Mouse (Mus musculus): ENCODE results near the gene Taok3. TPM values are rescaled to one million over a fixed set of nuclear protein-coding genes. Genes with fewer than 3 reads are reported as not detected.

Taok3 gene
- total and polyA plus RNA-seq, 3 experiments: 3.1 to 7.8 (median 6.2) TPM

DNA sequence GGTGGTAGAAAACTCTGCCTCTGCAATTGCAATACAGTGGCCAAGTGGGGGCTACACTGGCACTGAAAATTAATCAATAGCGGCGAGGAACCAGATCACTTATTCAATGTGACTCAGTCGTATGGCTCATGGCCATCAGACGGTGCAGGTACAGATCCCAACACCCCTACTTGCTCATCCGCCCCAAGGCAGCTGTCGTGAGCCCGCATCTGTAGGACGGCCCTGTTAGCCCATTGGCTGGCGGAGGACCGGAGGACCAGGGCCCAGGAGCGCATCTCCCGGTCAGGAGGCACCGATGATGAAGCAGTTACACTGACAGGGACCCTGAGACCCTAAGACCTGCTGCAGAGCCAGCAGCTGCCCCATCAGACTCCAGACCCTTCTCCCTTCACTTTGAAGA lies 11.2 kb upstream of the Taok3 start:
- 95% methylated on average over 13 of the region's 13 CpGs for WGBS
- H3K79me2 ChIP-seq (replicated peaks; ENCODE audit: control insufficient read depth, insufficient read depth, low read length): 0 out of 2 replicates have a peak, but pooled peaks cover 1% of the 10 kb centered on the region
- H3K4me3 ChIP-seq: no peak overlapping the region
- intact Hi-C loops (cut with DNase I): no loop called here
- H3K27ac ChIP-seq: no peak overlapping the region
- no peak overlapping the region for H3K9ac ChIP-seq (ENCODE audit: low read depth, low read length)
- no peaks in the 10 kb centered on the region for H3K27me3 ChIP-seq (ENCODE audit: control insufficient read depth, insufficient read depth, low read length)
- TF ChIP-seq POLR2A (IDR thresholded peaks at IDR 0.05; ENCODE audit: insufficient read depth, low read depth, low read length) (no peak), EP300 (IDR thresholded peaks at IDR 0.05; ENCODE audit: insufficient read depth, low read depth, low read length) (no peak), CTCF (IDR thresholded peaks at IDR 0.05) (no peak)
- H3K36me3 ChIP-seq (ENCODE audit: control insufficient read depth, insufficient read depth, low read length): no peaks in the 10 kb centered on the region
- H3K4me1 ChIP-seq (ENCODE audit: control insufficient read depth, insufficient read depth, low read length): no peaks in the 10 kb centered on the region
- DNase-seq: no peak

DNA sequence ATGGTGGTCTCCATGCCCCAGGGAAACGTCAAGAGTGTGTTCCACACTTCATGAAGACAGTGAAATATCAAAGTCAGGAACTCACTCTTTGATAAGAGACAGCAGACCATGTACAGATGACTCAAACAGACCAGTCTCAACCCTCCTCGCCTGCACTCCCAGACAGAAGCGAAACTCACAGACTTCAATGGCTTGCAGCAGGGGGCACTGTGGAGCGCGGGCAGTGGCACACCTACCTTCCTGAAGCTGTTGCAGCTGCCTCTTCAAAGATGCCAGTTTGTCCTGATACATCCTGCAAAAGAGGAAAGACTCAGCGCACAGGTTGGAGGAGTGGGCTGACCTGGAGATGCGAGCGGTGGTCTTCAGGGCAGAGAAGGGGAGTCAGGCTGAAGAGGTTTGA lies 10.4 kb upstream of the Taok3 start:
- TF ChIP-seq POLR2A (IDR thresholded peaks at IDR 0.05; ENCODE audit: insufficient read depth, low read depth, low read length): no peak
- TF ChIP-seq CTCF (IDR thresholded peaks at IDR 0.05): peak; percentile 41
- intact Hi-C loops (cut with DNase I): no loop called here
- Histone ChIP-seq H3K9ac (ENCODE audit: low read depth, low read length) (no peak overlapping the region), H3K4me1 (ENCODE audit: control insufficient read depth, insufficient read depth, low read length) (no peaks in the 10 kb centered on the region), H3K36me3 (ENCODE audit: control insufficient read depth, insufficient read depth, low read length) (no peaks in the 10 kb centered on the region), H3K27me3 (ENCODE audit: control insufficient read depth, insufficient read depth, low read length) (no peaks in the 10 kb centered on the region), H3K27ac (no peak overlapping the region), H3K4me3 (no peak overlapping the region), H3K79me2 (replicated peaks; ENCODE audit: control insufficient read depth, insufficient read depth, low read length) (0 out of 2 replicates have a peak, but pooled peaks cover 1% of the 10 kb centered on the region)
- no peak for DNase-seq
- WGBS: 82% methylated on average over 8 of the region's 8 CpGs

DNA sequence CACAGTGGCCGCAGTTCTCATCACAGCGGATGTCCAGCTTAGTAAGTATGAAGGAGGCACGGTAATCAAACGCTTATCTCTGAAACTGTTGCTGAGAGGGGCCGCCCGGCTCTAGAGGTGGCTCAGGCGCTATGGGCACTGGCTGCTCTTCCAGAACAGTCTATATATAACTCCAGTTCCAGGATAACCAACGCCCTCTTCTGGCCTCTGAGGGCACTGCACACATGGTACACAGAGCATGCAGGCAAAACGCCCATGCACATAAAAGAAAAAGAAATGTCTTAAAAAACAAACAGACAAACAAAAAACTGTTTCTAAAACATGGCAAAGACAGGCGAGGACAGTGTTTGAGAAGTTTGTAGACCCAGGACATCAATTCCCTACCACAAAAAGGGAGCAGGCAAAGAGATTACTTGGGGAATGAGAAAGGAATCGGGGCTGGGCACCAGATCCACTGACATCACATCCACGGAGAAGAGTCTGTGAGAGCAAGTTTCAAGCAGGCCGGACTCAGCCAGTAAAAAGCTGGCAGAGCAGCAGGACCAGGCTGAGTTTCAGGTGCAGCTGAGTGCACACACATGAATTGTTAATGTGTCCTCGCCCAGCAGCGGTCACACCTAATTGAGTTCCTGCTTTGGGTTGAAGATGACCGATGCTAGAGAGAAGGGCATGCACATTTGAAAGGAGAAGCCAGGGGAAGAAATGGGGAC lies 8.7 kb upstream of the Taok3 start:
- intact Hi-C loops (cut with DNase I): loop anchor here (10.0 kb wide), 1 partner anchor 274 kb away; the partner anchor contains the start of gene Rfc5
- 86% methylated on average over 16 of the region's 16 CpGs for WGBS

DNA sequence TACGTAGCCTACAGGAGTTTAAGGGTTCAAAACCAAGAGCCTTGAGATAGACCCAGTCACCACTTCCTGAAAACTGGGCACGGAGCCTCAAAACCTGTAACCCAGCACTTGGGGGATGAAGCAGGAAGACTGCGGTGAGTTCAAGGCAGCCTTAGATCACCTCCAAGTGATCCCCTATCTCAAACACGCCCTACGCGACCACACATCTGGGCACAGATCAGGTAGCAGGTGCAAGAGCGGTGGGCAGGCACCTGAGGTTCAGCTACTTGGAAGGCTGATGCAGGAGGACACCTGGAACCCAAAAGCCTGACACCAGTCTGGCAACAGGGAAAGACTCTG lies 8.2 kb upstream of the Taok3 start:
- H3K36me3 ChIP-seq (ENCODE audit: control insufficient read depth, insufficient read depth, low read length): no peaks in the 10 kb centered on the region
- H3K27me3 ChIP-seq (ENCODE audit: control insufficient read depth, insufficient read depth, low read length): no peaks in the 10 kb centered on the region
- peaks cover 1% of the 10 kb centered on the region; the same call in 1 of the 2 replicates for H3K4me1 ChIP-seq (ENCODE audit: control insufficient read depth, insufficient read depth, low read length)
- no peak overlapping the region for H3K4me3 ChIP-seq
- DNase-seq: no peak
- TF ChIP-seq POLR2A (IDR thresholded peaks at IDR 0.05; ENCODE audit: insufficient read depth, low read depth, low read length): no peak
- TF ChIP-seq EP300 (IDR thresholded peaks at IDR 0.05; ENCODE audit: insufficient read depth, low read depth, low read length): no peak
- TF ChIP-seq CTCF (IDR thresholded peaks at IDR 0.05): no peak
- intact Hi-C loops (cut with DNase I): loop anchor here (10.0 kb wide), 1 partner anchor 273 kb away; the partner anchor contains the start of gene Rfc5
- no peak overlapping the region for H3K27ac ChIP-seq
- 94% methylated on average over 7 of the region's 7 CpGs for WGBS
- H3K9ac ChIP-seq (ENCODE audit: low read depth, low read length): no peak overlapping the region
- H3K79me2 ChIP-seq (replicated peaks; ENCODE audit: control insufficient read depth, insufficient read depth, low read length): 0 out of 2 replicates have a peak, but pooled peaks cover 1% of the 10 kb centered on the region

More for the DNA sequence above, 8.7 kb upstream of the Taok3 start:
- H3K36me3 ChIP-seq (ENCODE audit: control insufficient read depth, insufficient read depth, low read length): no peaks in the 10 kb centered on the region
- no peak for DNase-seq
- no peak overlapping the region for H3K27ac ChIP-seq
- no peak for TF ChIP-seq POLR2A (IDR thresholded peaks at IDR 0.05; ENCODE audit: insufficient read depth, low read depth, low read length)
- TF ChIP-seq CTCF (IDR thresholded peaks at IDR 0.05): peak; percentile 34
- H3K9ac ChIP-seq (ENCODE audit: low read depth, low read length): no peak overlapping the region
- H3K4me1 ChIP-seq (ENCODE audit: control insufficient read depth, insufficient read depth, low read length): peaks cover under 1% of the 10 kb centered on the region; the same call in 1 of the 2 replicates
- H3K4me3 ChIP-seq: no peak overlapping the region
- 0 out of 2 replicates have a peak, but pooled peaks cover 1% of the 10 kb centered on the region for H3K79me2 ChIP-seq (replicated peaks; ENCODE audit: control insufficient read depth, insufficient read depth, low read length)
- no peaks in the 10 kb centered on the region for H3K27me3 ChIP-seq (ENCODE audit: control insufficient read depth, insufficient read depth, low read length)

DNA sequence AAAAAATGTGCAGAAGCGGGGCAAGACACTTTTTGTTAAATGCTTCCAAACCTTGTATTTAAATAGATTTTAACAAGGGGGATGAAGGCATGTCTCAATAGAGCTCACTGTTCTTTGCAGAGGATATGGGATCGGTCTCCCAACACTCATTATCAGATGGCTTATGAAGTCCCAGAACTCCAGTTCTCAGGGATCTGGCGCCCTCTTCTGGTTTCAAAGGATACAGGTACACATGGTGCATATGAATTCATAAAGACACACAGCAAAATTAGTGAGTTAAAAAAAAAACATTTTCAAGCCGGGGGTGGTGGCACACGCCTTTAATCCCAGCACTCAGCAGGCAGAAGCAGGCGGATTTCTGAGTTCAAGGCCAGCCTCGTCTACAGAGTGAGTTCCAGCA lies 6.6 kb upstream of the Taok3 start:
- TF ChIP-seq CTCF (IDR thresholded peaks at IDR 0.05): peak; percentile 51
- no peak for TF ChIP-seq POLR2A (IDR thresholded peaks at IDR 0.05; ENCODE audit: insufficient read depth, low read depth, low read length)
- TF ChIP-seq EP300 (IDR thresholded peaks at IDR 0.05; ENCODE audit: insufficient read depth, low read depth, low read length): no peak
- no peak for DNase-seq
- WGBS: 94% methylated on average over 7 of the region's 7 CpGs
- no peaks in the 10 kb centered on the region for H3K27me3 ChIP-seq (ENCODE audit: control insufficient read depth, insufficient read depth, low read length)
- intact Hi-C loops (cut with DNase I): loop anchor here (10.0 kb wide), 1 partner anchor 271 kb away; the partner anchor contains the start of gene Rfc5
- no peak overlapping the region for H3K9ac ChIP-seq (ENCODE audit: low read depth, low read length)
- peaks cover 1% of the 10 kb centered on the region; the same call in 1 of the 2 replicates for H3K4me1 ChIP-seq (ENCODE audit: control insufficient read depth, insufficient read depth, low read length)
- H3K4me3 ChIP-seq: no peak overlapping the region
- no peaks in the 10 kb centered on the region for H3K36me3 ChIP-seq (ENCODE audit: control insufficient read depth, insufficient read depth, low read length)
- no peak overlapping the region for H3K27ac ChIP-seq
- 0 out of 2 replicates have a peak, but pooled peaks cover 1% of the 10 kb centered on the region for H3K79me2 ChIP-seq (replicated peaks; ENCODE audit: control insufficient read depth, insufficient read depth, low read length)

DNA sequence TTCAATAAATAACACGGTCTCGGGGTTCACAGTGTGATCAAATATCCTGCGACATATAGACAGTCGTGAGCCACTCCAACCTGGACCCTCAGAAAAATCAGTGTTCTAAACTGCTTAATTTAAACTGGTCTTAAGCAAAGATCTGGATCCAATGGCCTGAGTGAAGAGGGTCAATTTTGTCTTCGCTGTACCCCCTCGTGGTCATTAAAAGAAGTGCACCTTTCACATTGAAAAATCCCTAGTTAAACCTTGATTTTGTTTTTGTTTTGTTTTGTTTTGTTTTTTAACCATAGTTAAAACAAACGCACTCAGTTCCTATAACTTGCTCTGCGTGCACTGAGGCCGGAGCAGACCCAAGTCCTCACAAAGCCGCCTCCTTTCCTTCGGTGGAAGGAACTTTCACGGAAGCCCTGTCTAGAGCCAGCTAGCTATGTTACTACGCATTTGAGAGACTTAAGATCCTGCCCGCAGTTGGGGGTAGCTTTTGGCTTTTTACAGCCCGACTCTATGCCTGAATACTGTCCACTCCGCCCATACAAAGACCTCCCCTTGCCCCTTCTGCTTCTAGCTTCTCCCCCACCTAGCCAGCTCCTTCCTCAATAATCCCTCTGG lies 5.2 kb upstream of the Taok3 start:
- TF ChIP-seq POLR2A (IDR thresholded peaks at IDR 0.05; ENCODE audit: insufficient read depth, low read depth, low read length): no peak
- TF ChIP-seq EP300 (IDR thresholded peaks at IDR 0.05; ENCODE audit: insufficient read depth, low read depth, low read length): no peak
- TF ChIP-seq CTCF (IDR thresholded peaks at IDR 0.05): peak; percentile 83
- H3K27ac ChIP-seq: peak overlapping the region; percentile 100
- H3K79me2 ChIP-seq (replicated peaks; ENCODE audit: control insufficient read depth, insufficient read depth, low read length): 0 out of 2 replicates have a peak, but pooled peaks cover 1% of the 10 kb centered on the region
- H3K9ac ChIP-seq (ENCODE audit: low read depth, low read length): peak overlapping the region; percentile 94
- H3K27me3 ChIP-seq (ENCODE audit: control insufficient read depth, insufficient read depth, low read length): no peaks in the 10 kb centered on the region
- DNase-seq: peak; percentile 23 to 46
- H3K36me3 ChIP-seq (ENCODE audit: control insufficient read depth, insufficient read depth, low read length): no peaks in the 10 kb centered on the region
- intact Hi-C loops (cut with DNase I): loop anchor here (5.0 to 10.0 kb wide), 5 partner anchors 173 to 378 kb away; partner anchors contain the start of genes Pebp1 and Rfc5
- WGBS: 4% methylated on average over 16 of the region's 16 CpGs
- peaks cover 1% of the 10 kb centered on the region; the same call in 1 of the 2 replicates for H3K4me1 ChIP-seq (ENCODE audit: control insufficient read depth, insufficient read depth, low read length)
- H3K4me3 ChIP-seq: peak overlapping the region; percentile 94
